Mouse (Mus musculus) kidney, postnatal 36 days (tissue): ENCODE data around the gene Tmem208.
A peak's percentile ranks its signal among the peaks of the same experiment; 100 is the strongest.
"Not testable (repeated sequence)": the region's sequence is repeated elsewhere in the genome, so short reads cannot be mapped to it uniquely, and the experiment has no call there.

ENCODE experiments used
- DNase-seq, 2 experiments: peaks; one replicate each; pipeline ENCODE4 v3.0.0; 2021 to 2022; ENCODE audit warnings: mixed read lengths in 2 of 2

Gene Tmem208

DNA sequence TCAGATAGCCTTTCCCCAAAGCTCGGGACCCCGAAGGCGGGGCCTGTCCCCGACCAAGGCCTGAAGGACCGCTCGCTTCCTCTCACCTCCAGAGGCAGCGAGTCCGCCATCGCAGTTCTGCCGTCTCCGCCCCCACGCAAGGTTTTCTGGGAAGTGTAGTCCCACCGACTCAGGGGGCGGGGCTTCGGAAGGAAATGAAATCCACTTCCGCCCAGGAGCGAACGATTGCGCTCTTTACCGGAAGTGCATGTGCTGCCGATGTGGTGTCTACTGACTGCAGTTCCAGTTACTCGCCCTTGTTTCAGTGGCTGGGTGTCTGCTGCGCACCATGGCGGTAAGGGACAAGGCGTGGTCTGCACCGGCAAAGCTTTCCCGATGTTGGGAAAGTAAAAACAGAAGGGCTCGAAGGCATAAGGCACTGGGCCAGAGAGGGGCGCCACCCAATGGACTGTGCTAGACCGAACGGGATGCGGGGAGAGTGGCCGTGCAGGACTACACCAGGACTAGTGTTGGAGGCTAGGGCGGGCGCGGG is at the start of gene Tmem208, which contains the start of gene Lrrc29:
Tmem208 (plus strand) TSS at position 214 of the 532 bp plus-strand sequence.
Lrrc29 (minus strand) TSS at position 138 of the 532 bp plus-strand sequence.
- peak; percentile 97 to 99 for DNase-seq

DNA sequence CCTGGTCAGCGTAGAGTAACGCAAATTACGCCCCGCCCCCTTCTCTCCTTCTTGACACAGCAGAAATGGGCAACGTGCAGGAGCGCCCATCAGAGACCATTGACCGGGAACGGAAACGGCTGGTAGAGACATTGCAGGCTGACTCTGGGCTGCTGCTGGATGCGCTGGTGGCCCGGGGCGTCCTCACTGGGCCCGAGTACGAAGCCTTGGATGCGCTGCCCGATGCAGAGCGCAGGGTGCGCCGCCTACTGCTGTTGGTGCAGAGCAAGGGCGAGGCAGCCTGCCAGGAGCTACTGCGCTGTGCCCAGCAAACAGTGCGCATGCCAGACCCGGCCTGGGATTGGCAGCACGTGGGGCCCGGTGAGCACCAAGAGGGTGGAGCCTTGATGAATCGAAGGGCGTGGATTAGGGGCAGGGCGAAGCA is 47.2 kb upstream of the Tmem208 start:
- DNase-seq = peak; percentile 91 to 95

DNA sequence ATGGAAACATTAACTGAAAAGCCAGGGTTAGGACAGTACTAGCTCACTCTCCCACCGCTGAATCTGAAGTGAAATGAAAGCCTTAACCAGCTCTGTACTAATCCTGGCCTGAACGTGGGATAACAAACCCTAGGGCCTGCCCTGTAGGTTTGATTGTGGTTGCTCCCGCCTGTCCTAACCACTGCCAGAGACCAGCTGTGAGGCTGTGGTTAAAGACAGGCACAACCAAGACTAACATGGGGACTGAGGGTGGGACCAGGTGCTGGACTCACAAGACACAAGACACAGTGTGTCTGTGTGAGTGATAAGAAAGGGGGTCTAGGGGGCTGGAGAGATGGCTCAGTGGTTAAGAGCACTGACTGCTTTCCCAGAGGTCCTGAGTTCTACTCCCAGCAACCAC is 45.6 kb upstream of the Tmem208 start:
- no peak for DNase-seq

DNA sequence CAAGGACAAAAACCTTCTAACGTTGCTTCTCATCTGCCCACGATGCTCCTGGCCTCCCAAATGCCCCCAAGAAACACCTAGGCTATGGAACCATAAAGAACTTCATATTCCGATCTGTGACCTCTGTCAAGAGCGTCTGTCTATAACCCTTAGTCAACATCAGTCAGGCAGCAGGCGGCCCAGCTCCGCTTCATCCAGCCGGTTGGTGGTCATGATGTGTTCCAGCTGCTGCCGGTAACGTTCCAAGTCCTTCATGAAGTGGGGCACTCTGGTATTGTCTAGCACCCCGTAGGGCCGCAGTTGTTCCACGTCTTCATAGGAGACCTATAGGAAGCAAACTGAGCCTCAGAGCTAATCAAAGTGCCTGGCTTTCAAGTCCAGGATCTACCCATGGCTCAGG is 44.3 kb upstream of the Tmem208 start:
- DNase-seq = no peak

DNA sequence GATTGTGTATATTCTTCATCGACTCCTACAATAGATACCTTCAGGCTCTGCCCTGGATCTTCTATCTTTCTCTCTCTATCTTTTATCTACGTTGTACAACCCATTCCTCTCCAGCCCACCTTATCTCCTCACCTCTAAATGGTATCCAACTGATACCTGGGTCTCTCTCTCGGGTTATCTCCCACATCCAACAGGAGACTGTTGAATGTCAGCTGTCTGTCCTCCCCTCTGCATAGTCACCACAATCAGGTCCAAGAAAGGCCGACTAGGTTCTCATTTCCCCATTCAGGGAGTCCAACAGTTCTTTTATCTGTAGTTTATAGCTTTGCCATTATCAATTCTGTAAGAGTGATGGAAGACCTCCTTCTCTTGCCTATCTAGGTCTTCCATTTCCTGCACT is 43.9 kb upstream of the Tmem208 start:
- DNase-seq = no peak

DNA sequence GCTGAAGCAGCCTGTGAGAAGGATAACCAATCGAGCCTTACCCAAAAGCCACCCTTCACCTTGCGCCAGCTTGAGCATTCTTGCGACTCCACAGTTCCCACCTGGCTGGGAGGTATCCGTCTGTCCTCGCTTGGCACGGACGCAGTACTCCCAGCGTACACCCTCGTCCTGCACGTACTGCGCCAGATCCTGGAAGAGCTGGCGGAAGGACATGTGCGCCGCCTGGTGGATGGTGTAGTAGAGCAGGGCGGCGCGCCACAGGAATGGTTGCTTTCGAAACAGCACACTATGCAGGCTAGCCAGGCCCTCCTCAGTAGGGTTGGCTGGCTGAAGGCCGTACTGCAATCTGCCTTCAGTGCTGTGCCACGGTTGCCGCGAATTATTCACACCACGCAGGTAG is 43.1 kb upstream of the Tmem208 start:
- DNase-seq = peak; percentile 32 to 79

DNA sequence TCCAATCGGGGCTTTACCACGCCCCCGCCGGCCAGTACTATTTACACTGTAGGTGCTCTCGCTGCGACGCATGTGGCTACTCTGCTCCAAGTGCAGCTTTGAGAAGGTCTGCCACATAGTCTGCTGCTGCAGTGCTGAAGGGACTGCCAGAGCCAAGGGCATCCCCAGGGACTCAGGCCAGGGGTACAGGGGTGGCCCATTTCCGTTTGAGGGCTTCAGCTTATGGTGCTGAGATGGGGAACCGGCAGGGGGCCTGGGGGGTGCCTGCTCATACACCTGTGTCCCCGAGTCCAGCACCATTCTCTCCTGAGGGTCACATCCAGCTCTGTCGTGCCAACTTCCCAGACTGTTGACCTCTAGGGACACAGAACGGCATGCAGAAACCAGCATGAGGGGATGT is 40.6 kb upstream of the Tmem208 start:
- DNase-seq = no peak

DNA sequence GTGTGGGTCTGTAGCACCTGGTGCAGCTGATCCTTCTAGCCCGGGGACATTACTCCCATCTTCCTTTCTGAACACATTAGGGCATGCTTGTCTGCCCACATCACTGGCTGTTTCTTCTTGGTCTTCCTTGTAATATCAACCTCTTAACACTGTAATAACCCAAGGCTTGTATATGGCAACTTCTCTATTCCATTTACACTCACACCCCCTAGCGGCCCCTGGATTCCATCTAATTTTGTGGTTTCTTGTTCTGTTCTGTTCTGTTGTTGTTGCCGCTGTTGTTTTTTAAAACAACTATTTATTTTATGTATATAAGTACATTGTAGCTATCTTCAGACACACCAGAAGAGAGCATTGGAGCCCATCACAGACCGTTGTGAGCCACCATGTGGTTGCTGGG is 39.2 kb upstream of the Tmem208 start:
- no peak for DNase-seq

DNA sequence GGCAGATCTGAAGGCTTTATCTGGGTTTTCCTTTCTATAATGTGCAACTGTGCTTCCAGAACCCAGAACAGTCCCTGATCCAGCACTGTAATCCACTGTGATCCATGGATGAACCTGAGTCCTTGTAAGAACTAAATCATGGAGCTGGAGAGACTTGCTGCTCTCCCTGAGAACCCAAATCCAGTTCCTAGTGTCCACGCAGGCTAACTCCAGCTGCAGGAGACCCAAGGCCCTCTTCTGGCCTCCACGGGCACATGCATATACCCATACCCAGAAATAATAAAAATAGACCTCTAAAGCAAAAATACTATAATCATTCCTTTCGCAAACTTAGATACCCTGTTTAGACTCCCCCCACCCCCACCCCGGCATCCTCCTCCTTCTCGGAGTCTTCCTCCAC is 37.9 kb upstream of the Tmem208 start:
- DNase-seq = no peak

DNA sequence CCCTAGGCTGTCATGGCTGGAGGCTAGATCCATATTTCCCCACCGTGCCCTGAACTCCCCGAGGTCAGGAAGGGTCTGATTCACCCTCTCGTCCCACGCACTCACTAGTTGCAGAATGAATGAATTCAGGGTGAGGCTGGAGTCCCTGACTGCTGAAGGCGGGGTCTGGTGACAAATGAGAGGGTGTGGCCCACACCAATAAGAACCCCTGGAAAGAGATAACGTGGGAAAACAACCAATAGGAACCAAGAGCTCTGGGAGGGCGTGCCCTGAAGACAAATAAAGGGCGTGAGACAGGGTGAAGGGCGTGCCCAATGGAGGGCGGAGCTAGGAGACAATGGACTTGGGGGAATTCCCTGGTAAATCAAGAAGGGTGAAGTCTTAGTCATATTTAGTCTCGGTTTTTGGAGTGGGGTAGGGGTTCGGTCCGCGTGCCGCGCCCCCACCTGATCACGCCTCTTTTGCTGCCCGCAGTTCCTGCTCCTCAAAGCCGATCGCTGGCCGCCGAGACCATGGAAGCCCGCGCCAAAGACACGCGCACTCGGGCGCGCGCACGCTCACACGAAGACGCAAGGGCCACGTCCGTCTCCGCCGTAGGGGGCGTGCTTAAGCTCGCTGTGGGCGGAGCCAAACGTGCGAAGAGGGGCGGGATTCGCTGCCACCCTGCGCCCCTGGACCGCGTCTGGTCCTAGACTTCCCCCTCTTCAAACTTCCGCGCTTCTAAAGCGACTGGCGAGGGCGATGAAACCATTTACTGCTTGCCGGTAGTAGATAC is 37.0 kb upstream of the Tmem208 start:
- peak; percentile 85 to 94 for DNase-seq

DNA sequence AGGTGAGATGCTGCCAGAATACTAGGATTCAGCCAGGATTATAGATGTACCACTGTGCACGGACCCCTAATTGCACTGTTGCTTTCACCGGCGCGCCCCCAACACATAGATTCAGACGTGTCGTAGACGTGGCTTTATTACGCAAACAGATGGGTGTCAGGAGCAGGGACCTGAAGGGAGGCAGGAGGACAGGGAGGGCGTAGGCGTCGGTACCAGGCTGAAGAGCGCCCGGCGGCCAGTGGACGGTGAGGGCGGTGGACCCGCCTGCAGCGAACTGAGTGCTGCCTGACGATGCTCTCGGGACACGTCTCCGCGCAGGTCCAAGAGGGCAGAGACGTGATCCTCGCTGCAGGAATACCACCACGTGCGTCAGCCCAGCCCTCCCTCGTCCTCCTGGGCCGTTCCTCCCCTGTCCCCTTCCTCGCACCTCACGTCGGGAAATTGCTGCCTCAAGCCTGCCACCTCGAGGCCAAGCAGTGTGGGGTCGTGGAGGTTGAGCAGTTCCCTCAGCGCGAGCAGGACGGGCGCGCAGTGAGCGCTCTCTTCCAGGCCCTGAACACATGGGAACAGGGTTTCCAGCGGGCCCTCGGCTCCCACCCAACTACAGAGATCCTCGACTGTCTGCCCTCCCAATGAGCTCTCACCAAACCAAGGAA is 36.2 kb upstream of the Tmem208 start, which contains the start of gene 4931428F04Rik:
4931428F04Rik (minus strand) TSS at position 60 of the 656 bp plus-strand sequence.
- DNase-seq = peak; percentile 32 to 50

DNA sequence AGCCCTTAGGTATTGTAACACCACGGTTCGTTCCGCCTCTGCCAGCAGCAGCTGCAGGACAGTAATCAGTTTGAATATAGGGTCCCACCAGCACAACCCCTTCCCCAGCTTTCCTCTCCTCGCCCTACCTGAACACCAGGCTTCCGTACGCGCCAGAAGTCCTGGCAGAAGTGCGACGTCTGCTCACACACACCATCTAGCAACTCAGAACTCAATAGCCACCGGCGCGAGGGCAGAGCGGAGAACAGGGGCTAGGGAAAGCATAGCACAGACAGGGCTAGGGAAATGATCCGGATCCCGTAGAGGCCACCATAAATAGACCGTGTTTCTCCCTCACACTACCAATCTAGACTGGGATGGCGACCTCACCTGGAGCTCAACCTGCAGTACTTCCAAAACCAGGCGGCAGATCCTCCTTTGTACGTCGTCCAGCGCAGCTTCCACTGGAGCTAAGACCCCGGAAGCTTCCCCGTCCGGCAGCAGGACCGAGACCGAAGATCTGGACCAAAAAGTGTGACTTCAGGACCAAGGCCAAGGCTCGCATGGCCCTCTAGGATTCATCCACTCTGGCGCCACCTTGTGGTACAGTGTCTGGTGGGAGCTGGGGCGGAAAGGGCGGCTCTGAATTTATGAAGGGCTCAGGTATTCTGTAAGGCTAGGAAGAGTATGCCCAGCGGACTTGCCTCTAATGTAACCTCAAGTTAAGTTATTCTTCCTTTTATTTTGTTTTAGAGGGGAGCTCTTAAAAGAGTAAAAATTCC is 35.4 kb upstream of the Tmem208 start:
- DNase-seq = peak; percentile 90 to 98

DNA sequence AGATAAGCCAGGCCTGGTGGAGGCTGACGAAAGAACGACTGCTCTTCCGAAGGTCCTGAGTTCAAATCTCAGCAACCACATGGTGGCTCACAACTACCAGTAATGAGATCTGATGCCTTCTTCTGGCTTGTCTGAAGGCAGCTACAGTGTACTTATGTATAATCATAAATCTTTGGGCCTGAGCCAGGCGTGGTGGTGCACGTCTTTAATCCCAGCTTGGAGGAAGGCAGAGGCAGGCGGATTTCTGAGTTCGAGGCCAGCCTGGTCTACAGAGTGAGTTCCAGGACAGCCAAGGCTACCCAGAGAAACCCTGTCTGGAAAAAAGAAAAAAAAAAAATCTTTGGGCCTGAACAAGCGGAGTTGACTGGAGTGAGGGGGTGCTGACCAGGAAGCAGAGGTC is 34.8 kb upstream of the Tmem208 start:
- not testable (repeated sequence) for DNase-seq

DNA sequence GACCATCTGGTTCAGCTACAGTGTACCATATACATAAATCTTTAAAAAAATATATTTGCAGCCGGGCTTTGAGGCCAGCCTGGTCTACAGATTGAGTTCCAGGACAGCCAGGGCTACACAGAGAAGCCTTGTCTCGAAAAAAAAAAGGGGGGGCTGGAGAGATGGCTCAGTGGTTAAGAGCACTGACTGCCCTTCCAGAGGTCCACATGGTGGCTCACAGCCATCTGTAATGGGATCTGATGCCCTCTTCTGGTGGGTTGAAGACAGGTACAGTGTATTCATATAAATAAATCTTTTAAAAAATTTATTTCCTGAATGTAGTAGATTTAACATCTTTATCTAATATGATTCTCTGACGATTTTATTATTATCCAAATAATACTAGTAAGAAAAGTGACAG is 34.4 kb upstream of the Tmem208 start:
- peak in 1 of 2 experiments; percentile 37 for DNase-seq

DNA sequence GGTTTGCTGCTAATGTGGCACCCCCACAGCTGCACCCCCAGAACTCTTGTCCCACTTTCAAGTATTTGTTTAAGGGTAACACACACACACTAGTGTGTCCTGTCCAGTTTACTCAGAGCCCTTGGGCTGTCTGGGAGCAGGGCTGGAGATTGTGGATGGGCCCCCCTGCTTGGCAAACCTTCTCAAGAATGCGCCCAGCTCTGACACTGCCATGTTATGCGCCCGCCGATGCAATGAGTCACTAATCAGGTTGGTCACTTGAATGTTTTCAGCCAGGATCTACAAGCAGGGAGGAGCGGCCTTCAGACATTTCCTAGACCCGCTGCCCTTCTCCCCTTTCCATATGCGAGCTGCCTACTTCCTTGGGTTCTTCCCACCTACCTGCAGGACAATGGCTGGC is 33.7 kb upstream of the Tmem208 start:
- DNase-seq = no peak

DNA sequence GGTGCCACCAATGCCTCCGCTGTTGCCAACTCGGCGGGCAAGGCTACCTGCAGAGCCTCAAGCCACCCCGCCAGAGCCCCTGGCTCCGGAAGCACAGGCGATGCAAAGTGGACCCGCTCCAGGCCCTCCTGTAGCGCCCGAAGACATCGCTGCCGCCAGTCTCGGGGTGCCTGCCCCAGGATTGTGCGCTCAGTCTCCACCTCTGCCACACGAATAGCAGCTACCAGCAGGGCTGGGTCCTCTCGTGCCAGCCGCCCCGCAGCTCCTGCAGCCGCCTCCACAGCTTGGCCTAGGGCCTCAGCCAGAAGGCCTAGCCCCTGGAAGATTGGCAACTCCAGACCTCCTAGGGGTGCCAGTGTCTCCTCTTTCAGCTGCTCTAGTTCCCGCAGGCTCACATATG is 32.7 kb upstream of the Tmem208 start:
- DNase-seq = no peak

DNA sequence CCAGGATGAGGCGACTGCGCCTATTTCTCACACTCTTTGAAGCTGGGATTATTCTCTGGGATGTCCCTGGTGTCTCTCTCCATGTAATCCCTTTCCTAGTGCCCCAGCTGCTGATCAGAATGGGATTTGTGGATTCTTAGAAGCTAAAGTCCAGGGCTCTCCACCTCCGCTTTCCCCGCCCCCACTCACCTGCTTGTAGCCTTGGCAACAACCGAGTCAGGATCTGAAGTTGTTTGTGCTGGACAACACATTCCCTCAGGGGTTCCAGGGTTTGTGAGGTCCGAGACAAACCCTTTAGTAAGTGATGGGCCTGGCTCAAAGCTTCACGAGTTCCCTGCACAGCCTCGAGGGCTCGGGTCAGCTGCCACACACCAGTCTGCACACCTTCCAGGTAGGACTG is 31.4 kb upstream of the Tmem208 start:
- no peak for DNase-seq

DNA sequence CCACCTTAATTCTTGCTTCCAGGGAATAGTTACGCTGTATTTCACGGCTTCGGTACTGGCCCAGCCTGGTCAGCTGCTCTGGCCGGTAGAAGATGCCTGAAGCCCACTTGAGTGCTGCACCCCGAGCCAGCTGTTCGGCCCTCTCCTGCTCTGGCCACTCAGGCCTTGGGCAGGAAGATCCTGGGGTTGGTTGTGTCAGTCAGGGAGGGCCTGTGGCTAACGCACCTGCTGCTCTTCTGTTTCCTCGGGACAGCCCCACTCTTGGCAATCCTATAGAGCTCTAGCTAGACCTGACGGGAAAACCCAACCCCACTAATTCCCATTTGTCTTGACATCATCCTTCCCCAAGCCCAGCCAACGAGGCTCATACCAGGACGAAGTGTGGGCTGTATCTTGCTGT is 30.9 kb upstream of the Tmem208 start:
- no peak for DNase-seq

DNA sequence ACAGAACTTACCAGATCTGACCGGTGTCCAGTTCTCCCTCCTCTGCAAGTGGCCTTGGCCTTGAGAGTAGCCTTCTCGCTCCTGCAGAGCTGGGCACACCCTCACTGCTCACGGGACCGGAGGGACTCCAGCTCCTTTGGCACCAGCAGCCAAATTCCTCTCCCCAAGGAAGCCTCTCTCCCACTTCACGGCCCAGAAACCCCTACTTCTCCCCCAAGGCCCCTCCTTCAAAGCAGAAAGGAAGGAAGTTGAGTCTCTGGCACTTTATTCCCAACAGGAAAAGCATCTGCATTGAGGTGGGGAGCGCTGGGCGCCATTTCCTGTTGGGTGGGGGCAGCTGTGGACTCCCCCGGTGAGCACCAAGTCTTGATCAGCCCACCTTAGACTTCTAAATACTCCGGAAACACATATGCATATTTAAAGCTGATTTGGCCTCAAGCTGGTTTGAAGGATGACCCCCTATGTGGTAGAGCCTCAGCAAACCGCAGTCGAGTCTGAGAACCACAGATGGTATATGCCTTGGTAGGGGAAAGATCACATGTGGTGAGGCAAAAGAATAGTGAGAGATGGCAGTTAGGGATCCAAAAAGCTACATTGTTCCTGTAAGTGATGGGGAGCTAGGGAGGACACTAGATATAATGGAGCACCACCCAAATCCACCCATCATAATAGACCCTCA is 30.1 kb upstream of the Tmem208 start, which contains the start of gene Exoc3l:
Exoc3l (minus strand) TSS at position 207 of the 679 bp plus-strand sequence.
- peak; percentile 42 to 60 for DNase-seq

DNA sequence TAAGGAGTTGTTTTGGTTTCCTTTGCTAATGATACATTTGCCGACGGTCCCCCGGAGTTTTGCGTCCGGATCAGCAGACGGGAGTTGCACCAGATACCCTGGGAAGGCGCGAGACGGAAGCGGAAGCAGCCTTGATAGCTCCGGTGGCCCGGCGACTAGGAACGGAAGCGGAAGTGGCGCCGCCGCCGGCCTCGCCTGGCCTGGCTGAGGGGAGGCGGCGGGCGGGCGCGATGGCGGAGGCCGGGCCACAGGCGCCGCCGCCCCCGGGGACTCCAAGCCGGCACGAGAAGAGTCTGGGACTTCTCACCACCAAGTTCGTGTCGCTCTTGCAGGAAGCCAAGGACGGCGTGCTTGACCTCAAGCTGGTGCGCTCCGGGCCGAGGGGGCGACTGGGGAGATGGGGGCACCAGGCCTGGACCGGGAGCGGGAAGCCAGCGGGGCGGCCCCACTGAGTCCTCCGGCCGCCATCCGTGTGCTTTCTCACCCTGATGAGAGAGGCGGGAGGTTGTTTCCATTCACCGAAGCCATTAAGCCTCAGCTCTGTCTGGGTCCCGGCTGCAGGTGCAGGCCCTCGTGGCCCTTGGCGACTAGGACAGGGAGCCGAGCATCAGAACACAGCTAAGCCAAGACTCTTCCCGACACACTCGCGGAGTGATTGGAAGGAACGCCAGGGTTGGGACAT is 28.5 kb upstream of the Tmem208 start, which contains the start of gene E2f4:
E2f4 (plus strand) TSS at position 153 of the 682 bp plus-strand sequence.
- peak; percentile 96 to 97 for DNase-seq
